Mouse (Mus musculus): Measurements from ENCODE around the gene Igf1r. TPM values are rescaled to one million over a fixed set of nuclear protein-coding genes. Genes with fewer than 3 reads are reported as not detected.

Igf1r gene
- polyA plus RNA-seq, 1 experiment from 2014 or later = 25.6 TPM

DNA sequence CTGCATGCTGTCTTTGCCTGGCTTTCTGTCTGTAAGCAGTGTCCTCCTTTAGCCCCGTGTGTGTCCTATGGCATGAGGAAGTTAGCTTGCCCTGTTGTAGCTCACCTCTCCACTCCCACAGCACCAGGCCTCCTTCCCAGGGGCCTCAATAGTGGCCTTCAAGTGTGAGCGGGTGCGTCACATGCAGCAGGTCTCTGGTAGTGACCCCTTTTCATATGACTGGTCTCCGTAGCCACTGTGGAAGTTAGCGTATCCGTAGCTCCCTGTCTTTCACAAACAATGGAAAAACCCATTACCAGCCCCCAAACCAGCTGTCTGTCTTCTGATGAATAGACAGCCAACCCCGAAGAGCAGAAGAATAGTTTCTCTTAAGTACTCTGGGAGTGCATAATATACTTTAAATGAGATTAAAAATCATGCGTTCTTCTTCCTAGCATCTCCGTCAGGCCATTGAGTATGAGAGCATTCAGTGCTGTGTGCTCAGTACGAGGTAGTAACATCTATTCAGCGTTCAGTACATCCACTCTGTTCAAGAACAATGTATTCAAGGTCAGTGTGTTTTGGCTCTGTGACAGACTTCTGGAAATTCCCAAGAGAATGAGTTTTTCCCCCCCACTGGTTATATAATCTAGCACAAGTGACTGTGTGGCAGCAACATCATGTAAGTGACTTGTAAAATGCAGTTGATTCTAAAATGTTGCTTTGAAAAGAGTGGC is 112.2 kb downstream of the Igf1r start:
- no peaks in the 10 kb centered on the region for H3K36me3 ChIP-seq
- 0 out of 2 replicates have a peak overlapping the region, but pooled peaks have one; percentile 14 for H3K4me2 ChIP-seq
- 56% methylated on average over 11 of the region's 11 CpGs for WGBS
- no peak overlapping the region for H3K4me3 ChIP-seq
- H3K9me3 ChIP-seq (replicated peaks) = no peaks in the 10 kb centered on the region
- H3K9ac ChIP-seq = no peak overlapping the region
- H3K4me1 ChIP-seq (replicated peaks) = peaks cover 69% of the 10 kb centered on the region
- H3K27ac ChIP-seq (ENCODE audit: poor library complexity, severe bottlenecking) = peak overlapping the region; percentile 18; the same call in 1 of the 2 replicates
- no peaks in the 10 kb centered on the region for H3K27me3 ChIP-seq (replicated peaks)
- peak; percentile 51 for ATAC-seq (ENCODE audit: insufficient number of reproducible peaks, low FRiP score)

DNA sequence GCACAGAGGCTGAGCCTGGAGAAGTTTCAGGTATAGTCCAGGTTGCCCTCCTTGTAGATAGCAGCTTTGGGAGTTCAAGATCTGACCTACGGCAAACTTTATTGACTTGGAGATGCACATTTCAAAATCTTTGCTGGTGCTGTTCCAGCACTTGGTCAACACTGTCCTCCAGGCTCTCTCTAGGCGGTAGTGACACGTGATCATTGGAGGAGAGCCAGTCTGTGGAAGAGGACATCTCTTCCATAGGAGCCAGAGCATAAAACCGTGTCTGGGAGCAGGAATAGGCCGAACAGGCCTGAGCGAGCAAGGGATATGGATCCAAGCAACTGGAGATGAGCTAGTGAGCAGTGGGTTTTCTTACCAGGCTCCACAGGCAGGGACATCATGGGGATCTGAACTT is 113.3 kb downstream of the Igf1r start:
- ATAC-seq (ENCODE audit: insufficient number of reproducible peaks, low FRiP score) = no peak
- Histone ChIP-seq H3K9ac (no peak overlapping the region), H3K27me3 (replicated peaks) (no peaks in the 10 kb centered on the region), H3K4me3 (no peak overlapping the region), H3K4me2 (no peak overlapping the region), H3K36me3 (no peaks in the 10 kb centered on the region), H3K27ac (ENCODE audit: poor library complexity, severe bottlenecking) (no peak overlapping the region), H3K9me3 (replicated peaks) (no peaks in the 10 kb centered on the region), H3K4me1 (replicated peaks) (peaks cover 74% of the 10 kb centered on the region)
- 81% methylated on average over 6 of the region's 6 CpGs for WGBS

DNA sequence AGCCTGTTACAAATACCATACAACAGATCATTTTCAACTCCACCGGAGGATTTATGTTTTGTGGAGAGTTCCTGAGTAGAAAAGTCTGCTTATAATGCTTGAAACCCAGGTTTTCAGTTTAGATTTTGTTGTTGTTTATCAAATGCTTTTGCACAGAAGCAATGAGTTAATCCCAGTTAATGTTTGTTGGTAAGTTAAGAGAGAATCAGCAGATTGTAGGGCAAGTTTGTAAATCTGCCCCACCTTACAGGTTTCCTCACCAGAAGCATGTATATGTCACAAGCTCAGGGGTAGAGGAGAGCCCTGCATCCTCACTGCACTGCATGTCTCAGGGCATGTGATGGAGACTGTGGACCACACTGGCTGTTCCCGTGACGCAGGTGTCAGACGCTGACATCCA is 114.7 kb downstream of the Igf1r start:
- 90% methylated on average over 4 of the region's 4 CpGs for WGBS
- no peak overlapping the region for H3K4me2 ChIP-seq
- H3K27me3 ChIP-seq (replicated peaks) = no peaks in the 10 kb centered on the region
- H3K36me3 ChIP-seq = no peaks in the 10 kb centered on the region
- peaks cover 75% of the 10 kb centered on the region for H3K4me1 ChIP-seq (replicated peaks)
- no peak overlapping the region for H3K9ac ChIP-seq
- ATAC-seq (ENCODE audit: insufficient number of reproducible peaks, low FRiP score) = no peak
- no peak overlapping the region for H3K27ac ChIP-seq (ENCODE audit: poor library complexity, severe bottlenecking)
- H3K9me3 ChIP-seq (replicated peaks) = no peaks in the 10 kb centered on the region
- H3K4me3 ChIP-seq = no peak overlapping the region

DNA sequence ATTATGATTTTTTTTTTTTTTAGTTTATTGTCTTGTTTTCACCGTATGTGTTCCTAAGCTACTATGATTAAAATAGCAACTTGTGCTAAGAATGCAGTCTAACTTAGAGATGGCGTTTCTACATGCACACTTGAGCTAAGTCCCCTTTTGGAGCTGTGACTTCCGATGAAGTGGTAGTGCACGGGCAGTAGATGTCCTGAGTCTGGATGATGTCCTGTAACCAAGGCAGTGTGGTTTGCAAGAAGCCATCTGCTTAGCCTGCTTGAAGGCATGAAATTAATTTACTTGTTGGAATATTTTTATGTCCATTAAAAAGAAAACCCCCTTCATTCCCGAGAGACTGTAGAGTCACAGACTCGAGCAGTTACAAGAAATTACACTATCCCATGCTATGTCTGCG is 116.7 kb downstream of the Igf1r start:
- Histone ChIP-seq H3K27me3 (replicated peaks) (no peaks in the 10 kb centered on the region), H3K27ac (ENCODE audit: poor library complexity, severe bottlenecking) (peak overlapping the region; percentile 53), H3K4me1 (replicated peaks) (peaks cover 75% of the 10 kb centered on the region), H3K4me3 (no peak overlapping the region), H3K36me3 (no peaks in the 10 kb centered on the region), H3K4me2 (no peak overlapping the region), H3K9me3 (replicated peaks) (no peaks in the 10 kb centered on the region), H3K9ac (no peak overlapping the region)
- ATAC-seq (ENCODE audit: insufficient number of reproducible peaks, low FRiP score) = no peak
- WGBS = 62% methylated on average over 7 of the region's 7 CpGs

DNA sequence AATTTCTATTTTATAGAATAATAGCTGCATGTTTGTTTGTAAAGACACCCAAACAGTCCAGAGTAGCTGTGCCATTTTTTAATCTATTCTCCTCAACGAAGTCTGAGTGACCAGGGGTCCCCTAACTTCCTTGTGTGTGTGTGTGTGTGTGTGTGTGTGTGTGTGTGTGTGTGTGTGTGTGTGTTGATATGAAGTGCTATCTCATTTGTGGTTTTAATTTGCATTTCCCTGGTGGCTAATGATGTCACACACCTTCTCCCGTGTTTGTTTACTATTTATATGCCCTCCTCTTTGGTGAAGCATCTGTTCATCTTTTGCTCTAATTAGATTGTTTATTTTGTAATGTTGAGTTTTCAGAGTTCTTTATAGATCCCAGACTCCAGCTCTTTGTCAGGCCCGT is 117.4 kb downstream of the Igf1r start:
- Histone ChIP-seq H3K4me3 (no peak overlapping the region), H3K27me3 (replicated peaks) (no peaks in the 10 kb centered on the region), H3K4me1 (replicated peaks) (peaks cover 75% of the 10 kb centered on the region), H3K9ac (no peak overlapping the region), H3K9me3 (replicated peaks) (no peaks in the 10 kb centered on the region), H3K27ac (ENCODE audit: poor library complexity, severe bottlenecking) (0 out of 2 replicates have a peak overlapping the region, but pooled peaks have one; percentile 28), H3K4me2 (no peak overlapping the region), H3K36me3 (no peaks in the 10 kb centered on the region)
- 39% methylated on average over 3 of the region's 3 CpGs for WGBS
- no peak for ATAC-seq (ENCODE audit: insufficient number of reproducible peaks, low FRiP score)

DNA sequence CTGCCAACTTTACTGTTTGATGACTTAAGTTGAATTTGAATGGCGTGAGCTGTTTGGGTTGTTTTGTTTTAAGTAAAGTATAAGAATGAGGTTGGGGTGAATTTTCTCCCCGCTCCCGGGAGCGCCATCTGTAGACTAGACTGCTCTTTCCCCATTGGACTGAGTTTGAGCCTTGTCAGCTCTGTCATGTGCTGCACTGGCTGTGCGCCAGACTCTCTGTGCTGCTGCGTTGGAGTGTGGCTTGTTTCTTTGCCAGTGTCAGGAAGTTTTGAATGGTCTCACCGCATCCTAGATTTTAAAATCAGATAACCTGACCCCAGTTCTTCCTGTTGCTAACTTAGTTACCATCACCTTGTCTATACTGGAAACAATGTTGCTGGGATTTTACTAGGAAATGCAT is 118.0 kb downstream of the Igf1r start:
- no peak overlapping the region for H3K9ac ChIP-seq
- H3K36me3 ChIP-seq = no peaks in the 10 kb centered on the region
- H3K27ac ChIP-seq (ENCODE audit: poor library complexity, severe bottlenecking) = peak overlapping the region; percentile 29
- no peak overlapping the region for H3K4me3 ChIP-seq
- no peaks in the 10 kb centered on the region for H3K27me3 ChIP-seq (replicated peaks)
- peaks cover 77% of the 10 kb centered on the region for H3K4me1 ChIP-seq (replicated peaks)
- no peaks in the 10 kb centered on the region for H3K9me3 ChIP-seq (replicated peaks)
- H3K4me2 ChIP-seq = 0 out of 2 replicates have a peak overlapping the region, but pooled peaks have one; percentile 2
- peak; percentile 67; the same call in 1 of the 2 replicates for ATAC-seq (ENCODE audit: insufficient number of reproducible peaks, low FRiP score)
- 18% methylated on average over 7 of the region's 7 CpGs for WGBS

DNA sequence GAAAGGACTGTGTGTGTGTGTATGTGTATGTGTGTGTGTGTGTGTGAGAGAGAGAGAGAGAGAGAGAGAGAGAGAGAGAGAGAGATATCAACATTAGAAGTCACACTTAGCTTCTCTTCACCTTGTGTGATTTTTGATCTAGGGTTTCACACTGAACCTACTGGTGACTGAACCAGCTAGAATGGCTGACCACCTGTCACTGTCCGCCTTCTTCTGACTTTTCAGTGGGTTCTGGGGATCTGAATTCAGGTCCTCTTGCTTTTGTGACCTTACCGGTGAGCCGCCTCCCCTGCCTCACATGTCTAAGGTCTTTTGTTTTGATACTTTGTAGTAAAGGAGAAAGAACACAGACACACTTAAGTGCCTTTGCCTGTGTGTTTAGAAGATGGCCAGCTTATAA is 118.4 kb downstream of the Igf1r start:
- no peak for ATAC-seq (ENCODE audit: insufficient number of reproducible peaks, low FRiP score)
- Histone ChIP-seq H3K9ac (no peak overlapping the region), H3K27me3 (replicated peaks) (no peaks in the 10 kb centered on the region), H3K9me3 (replicated peaks) (no peaks in the 10 kb centered on the region), H3K27ac (ENCODE audit: poor library complexity, severe bottlenecking) (peak overlapping the region; percentile 29), H3K4me2 (no peak overlapping the region), H3K4me1 (replicated peaks) (peaks cover 77% of the 10 kb centered on the region), H3K36me3 (no peaks in the 10 kb centered on the region), H3K4me3 (no peak overlapping the region)
- 93% methylated on average over 3 of the region's 3 CpGs for WGBS

DNA sequence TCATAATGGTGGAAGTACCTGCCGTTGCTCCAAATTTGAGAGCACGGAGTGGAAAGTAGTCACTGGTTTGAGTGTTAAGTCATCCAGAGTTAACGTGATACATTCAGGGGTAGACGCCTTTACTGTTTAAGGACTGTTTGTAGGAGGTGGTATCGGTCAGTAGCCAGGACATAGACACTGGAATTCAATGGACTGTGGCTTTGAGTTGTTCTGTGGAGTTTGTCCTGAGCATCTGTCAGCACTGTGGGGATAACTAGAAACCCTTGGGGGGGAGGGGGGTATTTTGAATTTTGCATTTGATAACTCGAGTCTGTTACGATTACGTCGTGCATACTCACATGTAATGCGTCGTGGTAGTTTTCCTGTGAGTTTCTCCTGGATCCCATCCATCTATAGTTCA is 119.1 kb downstream of the Igf1r start:
- ATAC-seq (ENCODE audit: insufficient number of reproducible peaks, low FRiP score) = no peak
- Histone ChIP-seq H3K4me3 (no peak overlapping the region), H3K9me3 (replicated peaks) (no peaks in the 10 kb centered on the region), H3K27ac (ENCODE audit: poor library complexity, severe bottlenecking) (no peak overlapping the region), H3K27me3 (replicated peaks) (no peaks in the 10 kb centered on the region), H3K9ac (no peak overlapping the region), H3K36me3 (no peaks in the 10 kb centered on the region), H3K4me1 (replicated peaks) (peaks cover 76% of the 10 kb centered on the region), H3K4me2 (no peak overlapping the region)
- WGBS = 85% methylated on average over 11 of the region's 11 CpGs

DNA sequence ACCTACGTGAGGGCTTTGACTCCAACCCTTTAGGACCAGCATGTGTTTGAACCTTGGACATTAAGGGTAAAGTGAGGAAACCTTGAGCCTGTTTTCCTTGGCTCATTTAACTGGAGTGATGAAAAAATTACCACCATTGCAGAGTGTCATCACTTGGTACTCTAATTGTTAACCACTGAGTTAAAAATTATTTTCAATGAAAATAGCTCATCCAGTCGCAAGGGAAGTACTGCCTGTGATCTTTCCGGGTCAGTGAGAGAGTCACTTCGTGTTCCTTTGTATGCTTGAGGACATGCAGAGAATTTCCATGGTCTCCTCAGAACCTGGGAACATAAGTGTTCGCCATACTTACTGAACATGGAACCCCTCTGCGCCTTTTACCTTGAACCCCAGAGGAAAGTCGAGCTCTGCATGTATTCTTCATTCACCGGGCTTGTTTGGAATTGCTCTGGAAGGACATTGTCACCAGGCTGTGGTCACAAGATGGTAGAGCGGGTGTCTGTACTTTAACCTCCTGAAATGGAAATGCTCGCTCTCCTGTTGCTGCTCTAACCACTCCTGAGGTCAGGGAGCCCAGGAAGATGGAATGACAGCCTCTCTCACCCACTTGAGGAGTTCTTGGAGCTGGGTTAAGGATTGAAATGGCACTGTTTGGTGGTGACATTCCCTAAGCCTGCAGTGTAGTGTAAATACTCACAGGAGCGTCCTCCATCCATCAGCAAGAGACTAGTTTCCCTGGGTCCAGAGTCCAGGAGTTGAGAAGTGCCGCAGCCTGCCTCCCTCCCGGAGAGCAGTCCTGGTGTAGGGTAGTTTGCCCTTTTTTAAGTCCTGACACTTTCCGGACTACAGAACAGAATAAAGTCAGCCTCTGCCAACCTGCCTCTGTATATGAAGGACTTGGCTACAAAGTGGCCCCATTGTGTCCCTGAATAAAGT is 120.2 kb downstream of the Igf1r start:
- peak overlapping the region; percentile 20 for H3K4me3 ChIP-seq
- WGBS = 69% methylated on average over 14 of the region's 14 CpGs
- H3K4me1 ChIP-seq (replicated peaks) = peaks cover 72% of the 10 kb centered on the region
- H3K4me2 ChIP-seq = peak overlapping the region; percentile 48
- no peaks in the 10 kb centered on the region for H3K27me3 ChIP-seq (replicated peaks)
- H3K36me3 ChIP-seq = no peaks in the 10 kb centered on the region
- ATAC-seq (ENCODE audit: insufficient number of reproducible peaks, low FRiP score) = no peak; the same call in 1 of the 2 replicates
- H3K9me3 ChIP-seq (replicated peaks) = no peaks in the 10 kb centered on the region
- H3K27ac ChIP-seq (ENCODE audit: poor library complexity, severe bottlenecking) = peak overlapping the region; percentile 76
- H3K9ac ChIP-seq = no peak overlapping the region

DNA sequence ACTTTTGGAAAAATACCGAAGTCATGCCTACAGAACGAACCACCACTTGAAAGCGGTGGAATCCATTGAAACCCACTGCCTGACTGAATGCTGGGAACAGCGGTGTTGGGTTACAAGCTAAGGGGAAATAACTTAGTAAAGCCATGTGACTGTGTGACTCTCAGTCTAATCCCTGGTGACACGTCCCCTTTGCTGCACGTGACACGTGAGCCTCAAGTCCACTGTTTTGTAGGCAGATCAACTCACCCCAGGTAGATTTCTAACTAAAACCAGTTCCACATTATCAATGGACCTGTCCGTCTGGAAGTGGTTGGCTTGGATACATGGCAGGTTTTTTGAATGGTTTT is 120.8 kb downstream of the Igf1r start:
- Histone ChIP-seq H3K9ac (no peak overlapping the region), H3K27me3 (replicated peaks) (no peaks in the 10 kb centered on the region), H3K9me3 (replicated peaks) (no peaks in the 10 kb centered on the region), H3K4me3 (peak overlapping the region; percentile 20), H3K27ac (ENCODE audit: poor library complexity, severe bottlenecking) (peak overlapping the region; percentile 76), H3K36me3 (no peaks in the 10 kb centered on the region), H3K4me2 (peak overlapping the region; percentile 48), H3K4me1 (replicated peaks) (peaks cover 74% of the 10 kb centered on the region)
- WGBS = 38% methylated on average over 8 of the region's 8 CpGs
- ATAC-seq (ENCODE audit: insufficient number of reproducible peaks, low FRiP score) = peak; percentile 58

DNA sequence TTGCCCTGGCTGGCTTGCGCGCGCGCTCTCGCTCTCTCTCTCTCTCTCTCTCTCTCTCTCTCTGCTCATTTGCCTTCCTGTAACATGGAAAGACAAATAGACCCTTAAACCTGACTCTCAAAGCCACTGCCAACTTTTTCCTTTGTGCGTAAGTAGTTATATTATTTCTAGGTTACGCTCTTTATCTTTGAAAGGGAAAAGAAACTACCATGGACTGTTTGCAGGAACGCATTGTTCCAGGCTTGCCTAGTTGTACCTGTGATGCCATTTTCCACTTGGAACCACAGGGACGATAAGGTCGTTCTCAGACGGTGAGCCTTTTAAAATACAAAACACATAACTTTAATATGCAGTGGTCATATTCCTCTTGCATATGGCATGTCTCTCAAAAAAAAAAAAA is 122.1 kb downstream of the Igf1r start:
- WGBS = 75% methylated on average over 11 of the region's 11 CpGs
- no peak overlapping the region for H3K4me2 ChIP-seq
- no peaks in the 10 kb centered on the region for H3K9me3 ChIP-seq (replicated peaks)
- no peak for ATAC-seq (ENCODE audit: insufficient number of reproducible peaks, low FRiP score)
- H3K27ac ChIP-seq (ENCODE audit: poor library complexity, severe bottlenecking) = no peak overlapping the region
- no peaks in the 10 kb centered on the region for H3K27me3 ChIP-seq (replicated peaks)
- H3K36me3 ChIP-seq = no peaks in the 10 kb centered on the region
- H3K4me1 ChIP-seq (replicated peaks) = peaks cover 71% of the 10 kb centered on the region
- no peak overlapping the region for H3K9ac ChIP-seq
- H3K4me3 ChIP-seq = no peak overlapping the region
